Mouse (Mus musculus) T-helper 17 cell (primary cell): ENCODE results near the gene Gm2a.

Experiments
- in situ Hi-C, 2 experiments: fragments of 300-600 bp; cut with MboI, MseI; formaldehyde crosslinking; loops; 1 replicate in 1 of 2; 2 replicates in 1 of 2; pipeline ENCODE4 v1.15.1; 2025; ENCODE audit warnings: high pct_unique_total_duplicates in 2 of 2

Gm2a gene

DNA sequence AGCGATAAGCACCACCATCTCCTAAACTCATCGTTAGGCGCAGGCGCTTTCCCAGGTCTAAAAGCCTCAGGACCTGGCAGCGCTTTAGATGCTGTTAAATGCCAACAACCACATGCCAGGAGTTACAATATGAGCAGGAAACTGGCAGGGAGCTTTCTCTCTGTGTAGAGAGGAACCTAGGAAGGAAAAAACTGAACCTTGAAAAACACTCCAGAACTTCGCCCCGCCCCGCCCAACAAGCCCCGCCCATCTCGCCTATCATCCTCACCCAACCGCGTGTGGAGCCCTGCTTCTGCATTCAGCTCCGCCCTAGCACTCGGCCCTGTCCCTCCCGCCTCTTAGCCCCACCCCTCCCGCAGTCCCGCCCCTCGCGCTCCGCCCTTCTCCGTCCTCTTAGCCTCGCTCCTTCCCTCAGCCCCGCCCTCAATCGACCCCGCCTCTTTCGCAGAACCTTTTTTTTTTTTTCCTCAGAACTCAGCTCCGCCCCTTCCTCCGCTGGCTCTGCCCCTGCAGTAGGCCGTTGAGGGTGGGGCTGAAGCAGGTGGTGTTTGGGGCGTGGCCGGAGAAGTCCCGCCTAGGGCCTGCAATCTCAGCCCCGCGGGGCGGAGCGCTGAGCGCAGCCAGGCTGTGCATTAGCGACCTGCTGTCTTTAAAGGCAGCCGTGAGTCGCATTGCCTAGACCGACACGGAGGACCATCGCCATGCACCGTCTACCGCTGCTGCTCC, at the start of gene Gm2a:
Gm2a (plus strand) TSS at position 653 of the 726 bp plus-strand sequence.
- in situ Hi-C loops: no loop called here

DNA sequence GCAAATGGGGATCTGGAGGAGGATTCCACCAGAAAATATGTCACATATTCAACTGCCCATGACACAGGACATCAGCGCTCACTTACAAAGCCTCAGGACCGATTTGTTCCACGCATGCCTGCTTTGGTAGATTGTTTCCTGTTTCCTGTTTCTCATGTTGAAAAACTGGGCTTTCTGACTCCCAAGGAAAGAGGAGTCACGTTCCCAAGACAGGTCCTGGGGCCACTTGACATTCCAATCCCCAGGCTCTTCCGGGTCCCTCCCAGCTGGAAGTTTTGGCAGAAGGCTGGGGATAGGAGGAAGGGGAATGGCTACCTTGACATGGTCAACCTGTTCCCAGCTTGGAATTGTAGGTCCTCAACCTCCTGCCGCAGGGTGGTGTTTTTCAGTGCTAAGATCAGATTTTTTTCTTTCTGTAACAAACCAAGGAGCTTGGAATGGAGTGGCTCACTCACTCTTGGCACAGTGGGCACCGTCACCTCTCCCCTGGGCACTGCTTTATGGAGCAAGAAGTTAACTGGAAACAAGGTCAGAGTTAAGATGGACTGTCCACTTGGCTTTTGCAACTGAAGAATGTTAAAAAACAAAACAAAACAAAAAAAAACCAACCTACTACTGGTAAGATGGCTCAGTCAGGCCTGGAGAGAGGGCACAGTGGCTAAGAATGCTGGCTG, 46.9 kb upstream of the Gm2a start:
- in situ Hi-C loops: loop anchor here in 1 of 2 experiments (10.0 kb wide), 1 partner anchor 904 kb away; no protein-coding TSS in a partner anchor

DNA sequence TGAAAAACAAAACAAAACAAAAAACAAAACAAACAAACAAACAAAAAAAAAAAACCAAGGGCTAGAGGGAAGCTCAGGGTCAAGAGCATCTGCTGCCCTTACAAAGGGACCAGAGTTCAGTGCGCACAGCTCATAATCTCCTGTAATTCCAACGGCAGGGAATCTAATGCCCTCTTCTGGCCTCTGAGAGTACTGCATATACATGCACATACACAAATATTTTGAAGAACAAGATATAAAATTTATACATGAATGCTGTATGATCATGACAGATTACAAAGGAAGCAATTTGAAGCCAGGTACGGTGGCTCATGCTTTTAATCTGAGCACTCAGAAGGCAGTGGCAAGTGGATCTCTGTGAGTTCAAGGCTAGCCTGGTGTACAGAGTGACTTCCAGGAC, 40.4 kb upstream of the Gm2a start:
- in situ Hi-C loops: loop anchor here in 1 of 2 experiments (10.0 kb wide), 1 partner anchor 897 kb away; no protein-coding TSS in a partner anchor

DNA sequence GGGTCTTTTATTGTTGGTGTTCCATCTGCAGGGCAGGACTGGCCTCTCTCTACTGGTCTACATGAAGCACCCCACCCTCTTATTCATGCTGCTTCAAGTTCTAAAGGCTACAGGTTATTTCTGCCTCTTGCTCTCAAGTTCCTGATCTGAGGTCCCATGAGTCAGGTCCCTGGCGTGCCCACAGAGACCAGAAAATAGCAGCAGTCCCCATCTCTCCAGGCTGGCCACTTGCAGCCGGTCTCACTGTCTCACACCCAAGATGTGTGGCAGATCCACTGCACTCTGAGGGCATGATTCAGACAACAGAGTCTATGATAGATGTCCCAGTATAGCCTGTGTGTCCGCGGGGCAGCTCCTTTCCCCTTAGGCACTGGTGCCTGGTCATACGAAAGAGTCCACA, 37.1 kb upstream of the Gm2a start:
- in situ Hi-C loops: loop anchor here in 1 of 2 experiments (10.0 kb wide), 1 partner anchor 724 kb away; no protein-coding TSS in a partner anchor

DNA sequence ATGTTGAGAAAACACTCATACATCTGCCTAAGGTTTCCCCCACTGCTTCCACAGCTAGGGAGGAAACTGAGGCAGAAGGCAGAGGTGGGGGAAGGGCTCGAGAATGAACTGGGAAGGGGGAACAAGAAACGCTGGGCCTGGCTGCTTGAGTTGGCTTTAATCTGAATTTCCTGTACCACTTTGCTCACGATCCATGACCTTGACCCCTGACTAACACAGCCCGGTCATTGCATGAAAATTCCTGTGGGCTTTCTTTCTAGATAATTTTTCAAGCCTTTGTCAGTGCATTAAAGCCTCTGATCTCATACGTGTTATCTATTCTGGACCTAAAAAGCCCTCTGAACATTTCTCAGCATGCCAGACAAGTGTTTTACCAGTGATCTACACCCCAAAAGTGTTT, 35.1 kb upstream of the Gm2a start:
- in situ Hi-C loops: loop anchor here in 1 of 2 experiments (10.0 kb wide), 1 partner anchor 722 kb away; no protein-coding TSS in a partner anchor

DNA sequence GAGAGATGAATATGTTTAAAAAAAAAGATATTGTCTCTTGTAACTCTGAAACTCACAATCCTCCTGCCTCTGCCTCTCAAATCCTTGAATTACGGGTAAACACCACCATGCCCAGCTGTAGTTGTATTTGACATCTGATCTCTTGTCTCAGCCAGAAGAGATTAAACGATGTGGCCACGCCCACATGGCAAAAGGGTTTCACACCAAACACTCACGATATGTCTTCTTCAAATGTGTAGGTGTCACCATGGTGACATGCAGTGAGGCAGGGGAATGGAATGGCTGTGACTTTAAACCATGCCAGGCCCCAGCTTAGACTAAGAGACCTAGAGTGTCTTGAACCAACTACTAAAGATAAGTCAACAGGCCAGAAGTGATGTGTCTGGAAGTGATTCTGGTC, 31.0 kb upstream of the Gm2a start:
- in situ Hi-C loops: loop anchor here in 1 of 2 experiments (10.0 kb wide), 1 partner anchor 718 kb away; no protein-coding TSS in a partner anchor

DNA sequence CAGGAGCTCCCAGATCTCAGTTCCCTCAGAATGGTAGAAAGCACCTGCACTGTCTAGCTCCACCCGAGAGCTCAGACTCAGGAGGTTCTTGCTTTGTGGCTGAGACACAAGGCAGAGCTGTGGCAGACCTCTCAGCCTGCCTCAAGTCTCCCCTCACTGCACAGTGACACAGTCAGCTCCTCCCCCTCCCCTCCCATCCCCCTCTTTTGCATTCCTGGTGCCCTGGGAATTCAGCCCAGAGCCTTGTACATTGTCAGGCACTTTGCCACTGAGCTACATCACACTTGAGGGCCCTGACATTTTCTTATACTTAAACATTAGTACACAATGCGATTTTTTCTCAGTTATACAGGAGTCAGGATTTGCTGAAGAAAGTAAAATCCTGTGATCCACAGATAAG, 28.9 kb upstream of the Gm2a start:
- in situ Hi-C loops: loop anchor here in 1 of 2 experiments (10.0 kb wide), 1 partner anchor 716 kb away; no protein-coding TSS in a partner anchor

DNA sequence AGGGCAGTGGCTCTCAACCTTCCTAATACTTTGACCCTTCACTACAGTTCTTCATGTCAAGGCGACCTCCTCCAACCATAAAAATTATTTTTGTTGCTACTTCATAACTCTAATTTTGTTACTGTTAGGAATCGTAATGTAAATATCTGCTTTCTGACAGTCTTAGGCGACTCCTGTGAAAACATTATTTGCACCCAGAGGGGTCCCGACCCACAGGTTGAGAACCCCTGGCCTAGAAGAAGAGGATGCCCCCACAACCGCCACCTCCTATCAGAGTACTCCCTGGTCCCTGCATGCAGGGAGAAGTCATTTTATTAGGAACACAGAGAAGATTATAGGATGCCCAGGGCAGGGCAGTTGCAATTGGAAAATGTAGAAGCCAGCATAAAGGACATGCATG, 26.6 kb upstream of the Gm2a start:
- in situ Hi-C loops: no loop called here

DNA sequence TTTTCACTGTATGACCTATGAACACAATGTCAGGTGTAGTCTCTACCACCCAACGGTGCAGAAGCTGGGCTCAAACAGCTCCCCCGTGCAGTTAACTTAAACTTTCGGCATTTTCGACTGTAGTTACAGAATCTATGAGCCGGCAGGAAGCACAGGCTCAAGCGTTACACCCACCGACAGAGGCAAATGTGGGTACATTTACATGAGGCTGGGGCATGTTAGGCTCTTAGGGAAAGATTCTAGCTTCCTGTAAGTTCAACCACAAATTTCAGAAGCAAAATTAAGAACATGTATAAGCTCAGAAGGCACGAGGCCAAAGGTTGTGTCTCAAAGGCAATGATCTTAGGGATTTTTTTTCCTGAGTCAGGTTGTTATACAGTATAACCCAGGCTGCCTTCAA, 25.4 kb upstream of the Gm2a start:
- in situ Hi-C loops: no loop called here

DNA sequence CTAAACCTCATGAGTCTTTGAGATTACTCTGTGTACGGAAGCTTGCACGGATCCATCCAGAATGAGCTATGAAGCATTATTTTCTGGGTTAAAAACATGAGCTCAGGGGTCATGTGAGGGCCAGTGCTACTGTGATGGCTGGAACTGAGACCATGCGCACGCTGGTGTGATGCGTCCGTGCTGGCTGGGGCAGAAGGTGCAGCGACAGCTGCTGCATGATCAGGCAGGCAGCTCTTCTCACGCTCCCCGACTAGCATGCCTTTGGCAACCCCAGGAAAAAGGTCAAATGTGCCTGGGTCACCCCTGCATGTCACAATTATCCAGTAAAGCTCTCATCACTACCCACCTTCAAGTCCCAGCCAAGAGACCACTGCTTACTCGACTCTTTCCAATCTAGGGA, 24.7 kb upstream of the Gm2a start:
- in situ Hi-C loops: no loop called here

DNA sequence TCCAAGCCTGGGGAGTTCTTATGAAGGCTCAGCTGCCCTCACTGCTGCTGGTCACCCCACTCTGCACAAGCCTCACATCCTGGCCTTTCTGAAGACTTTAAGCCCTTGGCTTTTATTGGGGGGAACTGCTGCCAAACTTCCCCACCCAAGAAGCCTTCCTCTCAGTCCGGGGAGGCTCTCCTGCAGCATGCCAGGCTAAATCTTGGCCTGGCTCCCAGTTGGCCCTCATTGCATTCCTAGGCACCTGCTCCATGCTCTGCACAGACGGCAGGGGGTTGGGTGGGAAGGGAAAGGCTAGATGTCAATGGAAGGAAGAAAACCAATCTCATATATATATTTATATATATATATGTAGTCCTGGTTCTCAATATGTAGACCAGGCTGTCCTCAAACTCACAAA, 22.3 kb upstream of the Gm2a start:
- in situ Hi-C loops: no loop called here

DNA sequence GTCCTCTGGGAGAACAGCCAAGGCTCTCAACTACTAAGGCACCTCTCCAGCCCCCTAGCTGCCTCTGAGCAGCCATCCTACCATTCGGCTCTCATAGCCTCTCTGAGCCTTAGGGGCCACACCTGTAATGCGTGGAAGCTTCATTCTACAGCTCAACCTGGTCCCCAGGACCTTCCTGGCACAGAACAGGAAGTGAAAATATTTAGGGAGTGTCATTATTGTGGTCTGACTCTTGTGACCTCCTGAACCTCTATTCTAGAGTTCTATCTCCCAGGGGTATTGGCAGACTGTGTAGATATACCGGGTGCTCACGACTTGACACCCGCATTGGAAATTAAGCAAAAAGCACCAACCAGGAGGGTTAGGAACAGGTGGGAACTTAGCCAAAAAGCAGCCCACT, 21.7 kb upstream of the Gm2a start:
- in situ Hi-C loops: no loop called here

DNA sequence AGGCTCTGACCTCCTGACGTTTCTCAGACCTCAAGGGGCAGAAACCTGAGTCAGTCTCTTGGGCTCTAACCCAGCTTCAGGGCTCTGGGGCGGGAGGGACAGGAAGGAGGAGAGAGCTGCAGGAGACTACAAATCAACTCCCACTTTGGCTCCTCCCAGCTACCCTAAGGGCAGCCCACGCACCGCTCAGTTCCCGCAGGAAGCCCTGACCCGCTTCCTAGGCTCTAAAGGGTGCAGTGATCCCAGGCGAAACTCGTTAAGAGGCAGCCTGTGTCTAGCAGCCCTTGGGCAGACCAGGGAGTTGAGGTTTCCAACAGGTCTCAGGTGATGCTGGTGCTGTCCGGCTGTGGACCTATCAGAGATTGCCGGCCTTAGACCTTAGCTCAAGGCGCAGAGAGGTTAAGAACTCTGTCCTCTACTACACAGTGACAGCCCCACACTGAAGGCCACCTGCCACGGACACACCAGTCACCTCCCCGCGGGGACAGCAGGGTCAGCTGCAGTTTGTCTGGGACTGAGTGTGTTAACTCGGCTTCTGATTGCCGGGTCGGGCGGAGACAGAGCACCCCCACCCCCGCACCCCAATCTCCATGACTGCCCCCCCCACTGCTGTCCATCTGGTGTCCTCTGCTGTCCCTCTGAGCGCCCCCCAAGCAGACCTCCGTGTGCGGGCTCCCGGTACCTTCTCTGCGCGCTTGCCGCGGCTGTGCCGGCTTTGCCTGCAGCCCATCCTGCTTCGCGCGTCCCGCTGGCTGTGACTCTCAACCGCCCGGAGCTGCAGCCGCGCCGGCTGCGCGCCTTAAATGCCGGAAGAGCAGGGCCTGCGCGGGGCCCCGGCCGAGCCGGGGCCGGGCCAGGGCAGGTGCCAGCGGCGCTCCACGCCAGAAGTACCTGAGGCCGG, 20.3 kb upstream of the Gm2a start, which contains the start of gene Ccdc69:
Ccdc69 (minus strand) TSS at position 801 of the 901 bp plus-strand sequence.
- in situ Hi-C loops: no loop called here

DNA sequence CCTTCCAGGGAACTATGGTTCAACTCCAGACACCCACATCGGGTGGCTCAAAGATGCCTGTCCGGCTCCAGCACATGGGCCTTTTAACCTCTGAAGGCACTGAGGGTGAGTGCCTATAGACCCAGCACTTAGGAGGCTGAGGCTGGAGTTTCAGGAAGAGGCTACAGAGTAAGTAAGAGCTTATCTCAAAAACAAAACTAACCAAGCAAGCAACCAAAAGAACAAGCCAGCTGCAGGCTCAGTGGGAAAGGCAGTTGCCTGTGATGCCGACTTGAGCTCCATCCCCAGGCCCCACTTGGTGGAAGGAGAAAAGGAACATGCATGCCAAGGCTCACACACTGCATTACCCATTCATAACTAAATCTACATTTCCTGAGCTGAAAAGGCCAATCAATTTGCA, 19.4 kb upstream of the Gm2a start:
- in situ Hi-C loops: no loop called here

DNA sequence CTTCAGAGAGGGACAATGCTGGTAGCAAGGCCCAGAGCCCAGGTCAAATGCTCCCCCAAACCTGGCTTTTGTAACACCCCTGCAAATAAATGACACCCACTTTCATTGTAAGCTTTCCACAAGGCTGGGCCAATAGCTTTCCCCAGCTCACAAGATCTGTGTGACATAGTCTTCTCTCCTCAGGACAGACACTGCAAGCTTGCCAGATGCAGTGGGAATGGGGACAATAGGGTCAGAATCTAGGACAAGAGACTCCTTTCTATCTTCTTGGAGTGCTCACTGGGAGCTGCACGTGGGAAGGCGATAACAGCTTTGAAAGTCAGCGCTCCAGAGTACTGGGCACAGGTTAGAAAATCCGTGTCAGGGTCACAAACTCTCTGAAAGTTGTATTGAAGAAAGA, 18.7 kb upstream of the Gm2a start:
- in situ Hi-C loops: no loop called here

DNA sequence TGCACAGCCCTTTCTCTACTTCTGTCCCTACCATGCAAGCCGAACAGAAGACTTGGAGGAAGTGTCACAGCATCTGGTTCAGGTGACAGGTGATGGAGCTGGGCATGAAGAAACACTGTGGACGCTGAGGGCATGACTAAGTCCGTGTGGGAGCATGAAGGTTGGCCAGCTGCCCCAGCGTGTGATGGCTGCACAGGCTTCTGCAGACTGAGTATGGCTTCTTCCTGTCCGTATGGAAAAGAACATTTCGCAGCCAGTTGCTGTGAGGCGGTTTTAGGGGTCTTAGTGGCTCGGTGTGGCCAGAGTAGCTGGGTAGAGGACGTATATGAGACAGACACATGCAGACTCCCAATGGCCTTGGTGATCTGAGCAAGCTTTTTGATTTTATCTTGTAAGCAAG, 16.7 kb upstream of the Gm2a start:
- in situ Hi-C loops: no loop called here

DNA sequence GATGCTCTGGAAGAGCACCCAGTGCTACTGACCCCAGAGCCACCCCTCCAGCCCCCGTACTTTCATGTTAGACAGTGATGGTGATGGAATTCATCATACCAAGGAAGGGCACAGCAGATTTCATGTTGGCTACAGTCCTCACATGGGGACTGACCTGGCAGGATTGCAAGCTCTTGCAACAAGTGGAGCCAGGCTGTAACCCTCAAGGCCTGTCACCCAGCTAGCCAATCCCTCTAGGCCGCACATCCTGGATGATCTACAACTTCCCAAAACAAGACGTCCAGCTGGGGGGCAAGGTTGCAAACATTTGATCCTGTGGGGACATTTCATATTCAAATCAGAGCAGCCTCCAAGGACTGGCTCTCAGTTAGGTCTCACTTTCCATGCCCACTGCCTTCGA, 13.3 kb upstream of the Gm2a start:
- in situ Hi-C loops: loop anchor here in 1 of 2 experiments (5.0 kb wide), 1 partner anchor 73 kb away; no protein-coding TSS in a partner anchor

DNA sequence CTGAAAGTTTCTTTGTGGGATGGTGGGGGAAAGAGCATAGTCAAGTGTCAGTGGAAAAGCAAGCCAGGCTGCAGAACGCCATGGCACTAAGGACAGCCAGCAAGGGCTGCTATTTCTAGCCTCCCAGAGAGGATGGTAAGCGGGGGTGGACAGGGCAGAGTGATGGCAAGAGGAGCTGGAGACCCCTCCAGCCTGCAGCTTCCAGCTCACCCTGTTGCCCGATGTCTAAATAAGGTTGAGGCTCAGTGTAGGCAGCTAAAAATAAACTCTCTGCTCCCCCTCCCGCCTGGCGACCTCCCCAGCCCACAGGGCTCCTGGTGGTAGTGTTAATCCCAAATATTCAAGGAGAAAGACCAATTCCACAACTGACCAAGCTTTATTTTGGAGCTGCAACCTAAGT, 12.5 kb upstream of the Gm2a start:
- in situ Hi-C loops: loop anchor here in 1 of 2 experiments (5.0 kb wide), 1 partner anchor 72 kb away; no protein-coding TSS in a partner anchor

DNA sequence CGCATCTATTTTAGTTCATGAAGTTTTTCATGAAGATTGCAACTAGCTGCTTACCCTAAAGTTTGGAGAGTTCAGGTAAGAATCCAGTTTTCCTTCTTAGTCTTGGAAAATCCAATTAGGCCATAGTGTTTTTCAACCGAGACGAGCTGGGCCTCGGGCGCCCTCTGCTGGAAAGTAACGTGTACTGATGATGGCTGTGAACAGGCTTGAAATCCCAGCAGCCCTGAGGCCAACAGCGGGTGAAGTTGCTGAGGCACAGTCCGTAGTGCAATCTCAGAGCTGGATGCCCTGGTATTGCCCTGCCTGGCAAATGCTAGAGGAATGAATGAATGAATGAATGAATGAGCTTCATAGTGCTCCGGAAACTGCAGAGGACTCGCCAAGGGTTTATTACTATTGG, 10.9 kb upstream of the Gm2a start:
- in situ Hi-C loops: loop anchor here in 1 of 2 experiments (5.0 kb wide), 1 partner anchor 70 kb away; no protein-coding TSS in a partner anchor

DNA sequence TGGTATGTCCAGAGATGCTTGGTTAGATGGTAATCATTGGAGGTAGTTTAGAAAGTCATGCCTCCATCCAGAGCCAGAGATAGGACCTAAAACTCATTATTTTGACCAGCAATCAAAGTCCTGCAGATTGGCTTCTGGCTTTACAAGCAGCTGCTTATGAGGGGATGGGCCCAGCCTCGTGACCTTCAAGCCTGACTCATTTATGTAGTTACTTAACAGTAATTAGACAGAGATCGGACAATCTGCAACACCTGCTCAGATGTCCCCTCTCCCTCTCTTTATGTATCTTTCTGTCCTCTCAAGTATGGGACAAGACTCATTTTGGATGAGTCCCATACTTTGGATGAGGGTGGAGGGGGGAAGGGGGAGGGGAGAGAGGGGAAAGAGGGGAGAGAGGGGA, 8.0 kb upstream of the Gm2a start:
- in situ Hi-C loops: loop anchor here in 1 of 2 experiments (5.0 kb wide), 1 partner anchor 67 kb away; no protein-coding TSS in a partner anchor

DNA sequence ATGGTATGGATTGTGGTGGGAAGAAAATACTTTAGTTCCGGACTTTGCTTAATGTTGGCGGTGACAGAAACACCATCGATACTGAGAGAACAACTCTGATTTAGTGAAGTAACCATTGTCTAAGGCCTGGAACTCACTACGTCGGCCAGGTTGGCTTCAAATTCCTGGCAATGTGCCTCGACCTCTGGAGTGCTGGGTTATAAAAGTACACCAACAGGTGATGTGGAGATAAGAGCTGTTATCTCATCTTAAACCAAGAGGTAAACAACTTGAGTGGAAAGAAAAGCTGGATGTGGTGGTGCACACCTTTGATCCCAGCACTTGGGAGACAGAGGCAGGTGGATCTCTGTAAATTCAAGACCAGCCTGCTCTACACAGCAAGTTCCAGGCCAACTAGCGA, 4.8 kb upstream of the Gm2a start:
- in situ Hi-C loops: no loop called here
